Mouse (Mus musculus): ENCODE results near the gene Pla2g6. TPM values are rescaled to one million over a fixed set of nuclear protein-coding genes. Genes with fewer than 3 reads are reported as not detected.

The Pla2g6 gene
- polyA plus RNA-seq, 1 experiment from 2014 or later: 35.5 TPM

- H3K4me1 ChIP-seq (replicated peaks): 0 out of 2 replicates have a peak, but pooled peaks cover 5% of the 10 kb centered on the region
- no peaks in the 10 kb centered on the region for H3K27me3 ChIP-seq
- no peak overlapping the region for H3K4me3 ChIP-seq
- ATAC-seq (ENCODE audit: low FRiP score): no peak
- H3K9ac ChIP-seq: no peak overlapping the region
- no peak overlapping the region for H3K27ac ChIP-seq
- H3K9me3 ChIP-seq: no peaks in the 10 kb centered on the region
- WGBS: 77% methylated on average over 23 of the region's 23 CpGs
- no peak overlapping the region for H3K4me2 ChIP-seq
- peaks cover 48% of the 10 kb centered on the region for H3K36me3 ChIP-seq
Measured at GRCm38 (mm10) chr15:79306043-79306637, 22.1 kb downstream of the Pla2g6 start.

GRCm38 (mm10) chr15:79304832-79305231, 23.4 kb downstream of the Pla2g6 start:
- 0 out of 2 replicates have a peak, but pooled peaks cover 5% of the 10 kb centered on the region for H3K4me1 ChIP-seq (replicated peaks)
- WGBS: 80% methylated on average over 3 of the region's 5 CpGs
- no peaks in the 10 kb centered on the region for H3K27me3 ChIP-seq
- no peak overlapping the region for H3K9ac ChIP-seq
- peaks cover 52% of the 10 kb centered on the region for H3K36me3 ChIP-seq
- no peak for ATAC-seq (ENCODE audit: low FRiP score)
- no peaks in the 10 kb centered on the region for H3K9me3 ChIP-seq
- H3K27ac ChIP-seq: no peak overlapping the region
- no peak overlapping the region for H3K4me3 ChIP-seq
- H3K4me2 ChIP-seq: no peak overlapping the region

GRCm38 (mm10) chr15:79303725-79304124, 24.5 kb downstream of the Pla2g6 start:
- no peaks in the 10 kb centered on the region for H3K27me3 ChIP-seq
- no peak overlapping the region for H3K27ac ChIP-seq
- H3K4me3 ChIP-seq: no peak overlapping the region
- no peaks in the 10 kb centered on the region for H3K9me3 ChIP-seq
- 0 out of 2 replicates have a peak, but pooled peaks cover 5% of the 10 kb centered on the region for H3K4me1 ChIP-seq (replicated peaks)
- WGBS: 82% methylated on average over 8 of the region's 8 CpGs
- no peak overlapping the region for H3K4me2 ChIP-seq
- peaks cover 52% of the 10 kb centered on the region for H3K36me3 ChIP-seq
- no peak for ATAC-seq (ENCODE audit: low FRiP score)
- H3K9ac ChIP-seq: no peak overlapping the region

GRCm38 (mm10) chr15:79299563-79300155, 28.5 kb downstream of the Pla2g6 start:
- no peak overlapping the region for H3K4me2 ChIP-seq
- ATAC-seq (ENCODE audit: low FRiP score): no peak
- H3K9me3 ChIP-seq: no peaks in the 10 kb centered on the region
- WGBS: 86% methylated on average over 2 of the region's 2 CpGs
- H3K36me3 ChIP-seq: peaks cover 20% of the 10 kb centered on the region
- no peak overlapping the region for H3K4me3 ChIP-seq
- H3K4me1 ChIP-seq (replicated peaks): no peaks in the 10 kb centered on the region
- H3K27ac ChIP-seq: no peak overlapping the region
- H3K9ac ChIP-seq: no peak overlapping the region
- H3K27me3 ChIP-seq: no peaks in the 10 kb centered on the region

GRCm38 (mm10) chr15:79298553-79298952, 29.6 kb downstream of the Pla2g6 start:
- ATAC-seq (ENCODE audit: low FRiP score): no peak
- no peak overlapping the region for H3K27ac ChIP-seq
- no peaks in the 10 kb centered on the region for H3K4me1 ChIP-seq (replicated peaks)
- WGBS: 87% methylated on average over 6 of the region's 6 CpGs
- H3K9me3 ChIP-seq: no peaks in the 10 kb centered on the region
- H3K27me3 ChIP-seq: no peaks in the 10 kb centered on the region
- no peak overlapping the region for H3K4me3 ChIP-seq
- H3K36me3 ChIP-seq: peaks cover 20% of the 10 kb centered on the region
- no peak overlapping the region for H3K4me2 ChIP-seq
- H3K9ac ChIP-seq: no peak overlapping the region

DNA sequence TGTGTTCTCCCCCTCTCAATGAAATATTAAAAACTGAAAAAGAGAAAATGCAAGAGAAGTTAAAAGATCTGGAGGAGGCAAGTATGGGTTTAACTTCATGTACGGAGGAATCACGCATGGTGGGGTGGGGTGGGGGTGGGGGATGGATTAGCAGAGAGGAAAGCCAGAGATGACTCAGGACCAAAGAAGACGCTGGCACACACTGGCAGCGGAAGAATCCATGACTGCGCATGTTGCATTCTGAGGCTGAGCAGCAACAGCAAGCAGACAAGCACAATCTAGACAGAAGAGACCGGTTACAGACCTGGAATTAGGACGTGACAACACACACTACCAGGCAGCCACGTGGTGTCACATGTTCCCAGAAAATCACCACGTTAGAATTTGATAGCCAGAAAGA, 35.4 kb downstream of the Pla2g6 start:
- no peak overlapping the region for H3K4me3 ChIP-seq
- no peak overlapping the region for H3K27ac ChIP-seq
- no peak overlapping the region for H3K9ac ChIP-seq
- H3K4me2 ChIP-seq: no peak overlapping the region
- 87% methylated on average over 9 of the region's 9 CpGs for WGBS
- H3K27me3 ChIP-seq: no peaks in the 10 kb centered on the region
- no peaks in the 10 kb centered on the region for H3K4me1 ChIP-seq (replicated peaks)
- H3K9me3 ChIP-seq: no peaks in the 10 kb centered on the region
- no peak for ATAC-seq (ENCODE audit: low FRiP score)
- H3K36me3 ChIP-seq: peaks cover 14% of the 10 kb centered on the region

GRCm38 (mm10) chr15:79290340-79290739, 37.9 kb downstream of the Pla2g6 start:
- H3K4me3 ChIP-seq: no peak overlapping the region
- ATAC-seq (ENCODE audit: low FRiP score): no peak
- no peaks in the 10 kb centered on the region for H3K9me3 ChIP-seq
- H3K27me3 ChIP-seq: no peaks in the 10 kb centered on the region
- no peak overlapping the region for H3K4me2 ChIP-seq
- 83% methylated on average over 3 of the region's 3 CpGs for WGBS
- peaks cover 31% of the 10 kb centered on the region for H3K36me3 ChIP-seq
- H3K4me1 ChIP-seq (replicated peaks): no peaks in the 10 kb centered on the region
- H3K27ac ChIP-seq: no peak overlapping the region
- H3K9ac ChIP-seq: no peak overlapping the region

GRCm38 (mm10) chr15:79289441-79289840, 38.7 kb downstream of the Pla2g6 start:
- Histone ChIP-seq H3K27me3 (no peaks in the 10 kb centered on the region), H3K36me3 (peaks cover 31% of the 10 kb centered on the region), H3K4me2 (no peak overlapping the region), H3K27ac (no peak overlapping the region), H3K9me3 (no peaks in the 10 kb centered on the region), H3K4me3 (no peak overlapping the region), H3K9ac (no peak overlapping the region), H3K4me1 (replicated peaks) (no peaks in the 10 kb centered on the region)
- WGBS: 90% methylated on average over 12 of the region's 12 CpGs
- ATAC-seq (ENCODE audit: low FRiP score): no peak

GRCm38 (mm10) chr15:79288387-79288786, 39.8 kb downstream of the Pla2g6 start:
- ATAC-seq (ENCODE audit: low FRiP score): no peak
- H3K4me1 ChIP-seq (replicated peaks): no peaks in the 10 kb centered on the region

GRCm38 (mm10) chr15:79287091-79287490, 41.1 kb downstream of the Pla2g6 start:
- H3K9ac ChIP-seq: no peak overlapping the region
- H3K4me2 ChIP-seq: no peak overlapping the region
- H3K27me3 ChIP-seq: no peaks in the 10 kb centered on the region
- no peak overlapping the region for H3K27ac ChIP-seq
- WGBS: 93% methylated on average over 7 of the region's 7 CpGs
- no peaks in the 10 kb centered on the region for H3K9me3 ChIP-seq
- peaks cover 31% of the 10 kb centered on the region for H3K36me3 ChIP-seq
- no peaks in the 10 kb centered on the region for H3K4me1 ChIP-seq (replicated peaks)
- ATAC-seq (ENCODE audit: low FRiP score): no peak
- no peak overlapping the region for H3K4me3 ChIP-seq

More at GRCm38 (mm10) chr15:79288387-79288786, 39.8 kb downstream of the Pla2g6 start:
- Histone ChIP-seq H3K4me2 (no peak overlapping the region), H3K27ac (no peak overlapping the region), H3K9me3 (no peaks in the 10 kb centered on the region), H3K36me3 (peaks cover 31% of the 10 kb centered on the region), H3K9ac (no peak overlapping the region), H3K4me3 (no peak overlapping the region), H3K27me3 (no peaks in the 10 kb centered on the region)
- 93% methylated on average over 3 of the region's 3 CpGs for WGBS

GRCm38 (mm10) chr15:79286141-79286540, 42.0 kb downstream of the Pla2g6 start:
- WGBS: 87% methylated on average over 7 of the region's 7 CpGs
- ATAC-seq (ENCODE audit: low FRiP score): no peak
- H3K9me3 ChIP-seq: no peaks in the 10 kb centered on the region
- H3K4me1 ChIP-seq (replicated peaks): no peaks in the 10 kb centered on the region
- no peak overlapping the region for H3K9ac ChIP-seq
- H3K36me3 ChIP-seq: peaks cover 31% of the 10 kb centered on the region
- H3K4me2 ChIP-seq: no peak overlapping the region
- H3K27ac ChIP-seq: no peak overlapping the region
- no peaks in the 10 kb centered on the region for H3K27me3 ChIP-seq
- H3K4me3 ChIP-seq: no peak overlapping the region

GRCm38 (mm10) chr15:79285399-79285798, 42.8 kb downstream of the Pla2g6 start, which contains the start of gene Baiap2l2:
Baiap2l2 (minus strand) TSS chr15:79285537.
- Histone ChIP-seq H3K9ac (no peak within 1 kb of the TSS), H3K9me3 (no peaks in the 10 kb centered on the region), H3K27me3 (no peaks in the 10 kb centered on the region), H3K4me3 (no peak within 1 kb of the TSS), H3K27ac (no peak within 1 kb of the TSS), H3K36me3 (peaks cover 31% of the 10 kb centered on the region), H3K4me2 (no peak within 1 kb of the TSS), H3K4me1 (replicated peaks) (no peaks in the 10 kb centered on the region)
- WGBS: 73% methylated on average over 10 of the region's 10 CpGs
- no peak for ATAC-seq (ENCODE audit: low FRiP score)

DNA sequence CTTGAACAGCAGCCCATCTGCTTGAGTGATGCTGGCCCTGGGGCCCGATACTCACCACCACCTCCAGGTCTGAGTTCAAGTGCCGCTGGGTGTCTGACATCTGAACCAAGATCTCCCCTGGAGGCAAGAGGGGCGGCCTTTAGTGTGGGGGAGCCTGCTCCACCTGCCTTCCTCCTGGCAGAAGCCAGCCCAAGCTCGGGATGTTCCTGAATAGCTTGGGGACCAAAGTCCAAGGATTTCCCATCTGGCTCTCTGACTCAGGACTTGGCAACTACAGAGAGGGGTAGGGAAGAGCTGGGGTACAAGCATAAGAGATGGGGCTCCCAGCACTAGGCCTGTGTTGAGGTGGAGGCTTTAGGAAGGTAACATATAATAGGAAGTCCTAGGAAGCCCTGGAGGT, 44.8 kb downstream of the Pla2g6 start:
- Histone ChIP-seq H3K36me3 (peaks cover 23% of the 10 kb centered on the region), H3K4me1 (replicated peaks) (no peaks in the 10 kb centered on the region), H3K9ac (no peak overlapping the region), H3K9me3 (no peaks in the 10 kb centered on the region), H3K4me2 (no peak overlapping the region), H3K4me3 (no peak overlapping the region), H3K27ac (no peak overlapping the region), H3K27me3 (no peaks in the 10 kb centered on the region)
- ATAC-seq (ENCODE audit: low FRiP score): no peak
- WGBS: 83% methylated on average over 4 of the region's 4 CpGs

Measured in hindbrain, embryonic 13.5 days (tissue).